Mouse (Mus musculus) CH12.LX (cell line): ENCODE measurements around the gene Marc2. TPM values are rescaled to one million over a fixed set of nuclear protein-coding genes. Genes with fewer than 3 reads are reported as not detected.

Experiments
- DNase-seq: peaks from one replicate; pipeline ENCODE4 v3.0.0-alpha.2; 2013; ENCODE audit errors: extremely low read depth
- H3K27ac ChIP-seq: 2 replicates; pipeline ENCODE4 v1.5.1; 2012; ENCODE audit warnings: low read depth, mild to moderate bottlenecking, control low read depth, moderate library complexity; ENCODE audit not compliant: insufficient read depth
- H3K27me3 ChIP-seq: replicated peaks from 2 replicates; pipeline ENCODE3; 2012; ENCODE audit warnings: inconsistent platforms
- H3K36me3 ChIP-seq, 2 experiments: replicated peaks in 1 of 2; 2 replicates each; pipeline versions ENCODE3 to v1.6.1; 2012; ENCODE audit warnings: inconsistent platforms in 1 of 2, low read length in 1 of 2, mild to moderate bottlenecking in 1 of 2, mixed read lengths in 1 of 2, moderate library complexity in 1 of 2; ENCODE audit not compliant: control insufficient read depth in 1 of 2, insufficient read depth in 1 of 2
- H3K4me1 ChIP-seq, 2 experiments: 2 replicates each; pipeline ENCODE4 v1.6.1; 2012; ENCODE audit warnings: inconsistent platforms in 1 of 2, moderate library complexity in 1 of 2; ENCODE audit not compliant: insufficient read depth in 2 of 2, control insufficient read depth in 1 of 2
- H3K4me2 ChIP-seq: 2 replicates; pipeline ENCODE4 v1.6.1; 2012; ENCODE audit warnings: low read depth, mild to moderate bottlenecking, control low read depth; ENCODE audit not compliant: poor library complexity, insufficient read depth, severe bottlenecking
- H3K4me3 ChIP-seq, 3 experiments: fragments of 150-350 bp in 1 of 3; sonication (generic) in 1 of 3; replicated peaks in 1 of 3; 2 replicates each; pipeline versions ENCODE3 to v1.5.1; 2011 to 2012; ENCODE audit warnings: low read depth in 2 of 3, low read length in 2 of 3, mild to moderate bottlenecking in 2 of 3, moderate library complexity in 2 of 3, control low read depth in 1 of 3, improper control_type of control experiment in 1 of 3, inconsistent platforms in 1 of 3, mixed read lengths in 1 of 3; ENCODE audit not compliant: poor library complexity in 1 of 3
- H3K79me2 ChIP-seq: replicated peaks from 2 replicates; pipeline ENCODE4 v1.6.1; 2012; ENCODE audit warnings: mild to moderate bottlenecking, moderate library complexity; ENCODE audit not compliant: control insufficient read depth, poor library complexity, insufficient read depth, severe bottlenecking; ENCODE audit errors: extremely low read depth
- H3K9ac ChIP-seq: 2 replicates; pipeline ENCODE4 v1.6.1; 2012; ENCODE audit warnings: low read depth, mild to moderate bottlenecking, control low read depth, moderate library complexity; ENCODE audit not compliant: insufficient read depth
- H3K9me3 ChIP-seq: replicated peaks from 2 replicates; pipeline ENCODE3; 2012; ENCODE audit warnings: low read length, inconsistent platforms, mixed read lengths
- BHLHE40 ChIP-seq: IDR thresholded peaks from 2 replicates; pipeline ENCODE4 v1.6.1; 2011; ENCODE audit warnings: mild to moderate bottlenecking, low read depth, low read length, improper control_type of control experiment
- CHD2 ChIP-seq: IDR thresholded peaks from 2 replicates; pipeline ENCODE4 v1.6.1; 2011; ENCODE audit warnings: low read length, improper control_type of control experiment
- E2F4 ChIP-seq: IDR thresholded peaks from 2 replicates; pipeline ENCODE4 v1.6.1; 2011; ENCODE audit warnings: low read depth, low read length, improper control_type of control experiment; ENCODE audit not compliant: insufficient replicate concordance
- EP300 ChIP-seq: IDR thresholded peaks from 2 replicates; pipeline ENCODE4 v1.6.1; 2011; ENCODE audit warnings: low read length, improper control_type of control experiment
- JUN ChIP-seq: IDR thresholded peaks from 2 replicates; pipeline ENCODE4 v1.6.1; 2011; ENCODE audit warnings: low read depth, mild to moderate bottlenecking, low read length, improper control_type of control experiment, moderate library complexity; ENCODE audit not compliant: insufficient read depth
- KAT2A ChIP-seq: IDR thresholded peaks from 2 replicates; pipeline ENCODE4 v1.6.1; 2012; ENCODE audit warnings: low read length, improper control_type of control experiment, inconsistent platforms; ENCODE audit not compliant: insufficient replicate concordance
- MAX ChIP-seq: IDR thresholded peaks from 2 replicates; pipeline ENCODE4 v1.6.1; 2011; ENCODE audit warnings: low read length, improper control_type of control experiment
- MAZ ChIP-seq: IDR thresholded peaks from 2 replicates; pipeline ENCODE4 v1.6.1; 2012; ENCODE audit warnings: low read depth, mild to moderate bottlenecking, inconsistent platforms, low read length, improper control_type of control experiment, moderate library complexity
- PAX5 ChIP-seq: IDR thresholded peaks from 2 replicates; pipeline ENCODE4 v1.6.1; 2012; ENCODE audit warnings: low read length, inconsistent platforms, mixed read lengths
- POLR2A ChIP-seq: IDR thresholded peaks from 2 replicates; pipeline ENCODE4 v1.6.1; 2011; ENCODE audit warnings: low read depth, mild to moderate bottlenecking, improper control_type of control experiment, low read length
- RAD21 ChIP-seq: IDR thresholded peaks from 2 replicates; pipeline ENCODE4 v1.6.1; 2011; ENCODE audit warnings: low read depth, mild to moderate bottlenecking, low read length, improper control_type of control experiment, moderate library complexity
- RCOR1 ChIP-seq: conservative IDR thresholded peaks from 2 replicates; pipeline ENCODE4 v1.6.1; 2012; ENCODE audit warnings: low read depth, mild to moderate bottlenecking, inconsistent platforms, low read length, improper control_type of control experiment
- SIN3A ChIP-seq: IDR thresholded peaks from 2 replicates; pipeline ENCODE4 v1.6.1; 2012; ENCODE audit warnings: low read length, improper control_type of control experiment, inconsistent platforms
- TBP ChIP-seq: conservative IDR thresholded peaks from 2 replicates; pipeline ENCODE4 v1.6.1; 2011; ENCODE audit warnings: low read depth, low read length, improper control_type of control experiment
- TCF12 ChIP-seq: IDR thresholded peaks from 2 replicates; pipeline ENCODE4 v1.6.1; 2014; ENCODE audit warnings: low read depth, mild to moderate bottlenecking, inconsistent platforms, low read length, improper control_type of control experiment
- UBTF ChIP-seq: IDR thresholded peaks from 2 replicates; pipeline ENCODE4 v1.6.1; 2012; ENCODE audit warnings: low read depth, mild to moderate bottlenecking, inconsistent platforms, low read length, improper control_type of control experiment, moderate library complexity
- USF2 ChIP-seq: conservative IDR thresholded peaks from 2 replicates; pipeline ENCODE4 v1.6.1; 2011; ENCODE audit warnings: low read depth, low read length, improper control_type of control experiment
- ZNF384 ChIP-seq: IDR thresholded peaks from 2 replicates; pipeline ENCODE4 v1.6.1; 2012; ENCODE audit warnings: low read depth, low read length, improper control_type of control experiment, inconsistent platforms
- dilution Hi-C: fragments of 300-500 bp; cut with MboI; formaldehyde crosslinking; loops from 2 replicates; pipeline ENCODE4 v1.14.3; 2020; ENCODE audit warnings: low sequenced_read_pairs; ENCODE audit not compliant: extremely low pct_unique_long_range_greater_than_20kb, extremely low pct_ligation_motif_present
- in situ Hi-C: fragments of 300-500 bp; cut with MboI; formaldehyde crosslinking; loops from 3 replicates; pipeline ENCODE4 v1.14.3; 2019; ENCODE audit warnings: low sequenced_read_pairs, low pct_ligation_motif_present, low pct_unique_long_range_greater_than_20kb, mixed read lengths
- polyA plus RNA-seq: library from polyadenylated mRNA; unstranded; fragments of >175 nt; gene quantifications from 2 replicates; pipeline ENCODE4 v1.2.1, GENCODE M21; 2012; ENCODE audit warnings: low read depth; ENCODE audit not compliant: insufficient read length
- total RNA-seq, 2 experiments: library from RNA; depleted of rRNA; stranded (reverse); fragments of 300-350 nt in 1 of 2; fragments of >200 nt in 1 of 2; gene quantifications; 2 replicates each; pipeline ENCODE4 v1.2.3; 2012 to 2014

Marc2 gene
- total and polyA plus RNA-seq, 3 experiments: 55.0 to 129 (median 63.5) TPM

DNA sequence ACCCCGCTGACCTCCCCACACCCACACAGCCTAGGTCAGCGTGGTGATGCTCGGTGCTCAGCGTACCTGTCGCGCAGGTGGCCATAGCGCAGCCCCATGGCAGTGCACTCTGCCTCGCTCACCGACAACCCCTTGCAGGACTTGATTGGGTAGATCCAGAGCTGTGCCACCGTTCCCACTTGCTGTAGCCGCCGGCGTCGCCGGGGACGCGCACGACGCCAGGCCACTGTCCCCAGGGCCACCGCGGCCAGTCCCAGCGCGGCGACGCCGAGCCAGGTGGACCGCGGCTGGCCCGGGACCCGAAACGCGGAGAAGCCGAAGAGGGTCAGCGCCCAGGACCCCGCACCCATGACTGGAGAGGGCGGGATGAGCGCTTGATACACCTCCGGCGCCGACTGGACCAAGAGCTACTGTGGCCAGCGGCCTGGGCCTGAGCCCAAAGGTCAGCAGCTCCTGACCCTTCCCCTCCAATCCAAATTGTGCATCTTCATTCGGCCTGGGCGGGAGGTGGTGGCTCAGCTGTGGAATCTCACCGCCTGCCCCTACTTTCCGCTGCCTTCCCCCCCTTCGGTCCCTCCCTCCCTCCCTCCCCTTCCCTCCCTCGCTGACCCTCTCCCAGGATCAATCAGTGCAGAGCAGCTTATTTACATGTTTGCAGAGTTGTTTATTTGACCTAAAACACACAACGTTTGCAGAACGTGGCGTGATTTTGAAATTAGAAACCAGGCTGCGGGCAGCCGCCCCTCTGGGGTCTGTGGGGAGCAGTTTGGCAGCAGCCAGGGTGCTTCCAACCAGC is 35.3 kb downstream of the Marc2 start, which contains the start of gene Marc1:
Gene Marc1, minus strand, starts transcription at position 534 of the 796 bp plus-strand sequence.
- dilution Hi-C loops (no loop called here), in situ Hi-C loops (no loop called here)
- H3K27ac ChIP-seq: no peak within 1 kb of the TSS
- H3K79me2 ChIP-seq: no peaks in the 10 kb centered on the region
- no peak for TF ChIP-seq RAD21
- no peak for TF ChIP-seq MAX
- TF ChIP-seq EP300: no peak
- TF ChIP-seq CHD2: no peak
- no peak for TF ChIP-seq ZNF384
- TF ChIP-seq POLR2A: no peak
- TF ChIP-seq TCF12: no peak
- no peak for TF ChIP-seq E2F4
- no peak within 1 kb of the TSS for H3K4me2 ChIP-seq
- peaks cover 0 to 6% of the 10 kb centered on the region in 2 experiments; a peak in 2 of 4 replicates for H3K4me1 ChIP-seq
- H3K9me3 ChIP-seq: no peaks in the 10 kb centered on the region
- no peak within 1 kb of the TSS for H3K4me3 ChIP-seq
- no peak within 1 kb of the TSS for H3K9ac ChIP-seq
- peaks cover 2 to 25% of the 10 kb centered on the region in 2 experiments for H3K36me3 ChIP-seq
- H3K27me3 ChIP-seq: no peaks in the 10 kb centered on the region
- no peak for DNase-seq

DNA sequence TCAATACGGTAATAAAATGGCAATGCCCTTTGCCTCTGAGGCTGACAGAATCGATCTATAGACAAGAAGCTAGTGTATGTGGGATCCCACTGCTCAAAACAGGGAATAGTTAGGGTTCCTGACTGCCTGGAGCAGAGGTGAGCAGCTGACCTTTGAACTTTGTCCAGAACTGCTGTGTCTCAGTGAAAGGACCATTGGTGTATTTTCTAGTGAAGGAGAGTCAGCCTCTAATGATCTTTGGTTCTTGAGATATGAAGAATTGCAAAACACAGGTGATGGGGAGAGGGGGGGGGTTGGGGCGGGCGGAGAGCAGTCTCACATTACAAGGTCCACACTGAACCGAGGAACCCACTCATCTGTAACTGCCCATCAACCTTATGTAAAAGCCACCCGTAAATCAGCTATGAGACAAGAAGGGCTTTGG is 36.7 kb downstream of the Marc2 start:
- no peak for DNase-seq
- in situ Hi-C loops: no loop called here
- H3K27me3 ChIP-seq: no peaks in the 10 kb centered on the region

More for the DNA sequence above, 36.7 kb downstream of the Marc2 start:
- Histone ChIP-seq H3K27ac (no peak overlapping the region), H3K79me2 (no peaks in the 10 kb centered on the region), H3K9ac (no peak overlapping the region), H3K4me1 (peaks cover 0 to 6% of the 10 kb centered on the region in 2 experiments; a peak in 2 of 4 replicates), H3K36me3 (peaks cover 2 to 20% of the 10 kb centered on the region in 2 experiments), H3K4me2 (no peak overlapping the region), H3K4me3 (no peak overlapping the region), H3K9me3 (no peaks in the 10 kb centered on the region)
- dilution Hi-C loops: no loop called here
- TF ChIP-seq MAZ (no peak), CHD2 (no peak), BHLHE40 (no peak), PAX5 (no peak), JUN (no peak), SIN3A (no peak), USF2 (no peak), TBP (no peak), POLR2A (no peak), RAD21 (no peak), RCOR1 (no peak), KAT2A (no peak), UBTF (no peak)
